Mouse (Mus musculus) CD8-positive naive resting alpha-beta T cell, adult 2 months (primary cell): Measurements from ENCODE around the gene Ccdc28a.

Source experiments
- DNase-seq, 2 experiments: peaks; one replicate each; pipeline ENCODE4 v3.0.0; 2022; ENCODE audit warnings: low read depth in 2 of 2, low spot score in 2 of 2

The Ccdc28a gene

DNA sequence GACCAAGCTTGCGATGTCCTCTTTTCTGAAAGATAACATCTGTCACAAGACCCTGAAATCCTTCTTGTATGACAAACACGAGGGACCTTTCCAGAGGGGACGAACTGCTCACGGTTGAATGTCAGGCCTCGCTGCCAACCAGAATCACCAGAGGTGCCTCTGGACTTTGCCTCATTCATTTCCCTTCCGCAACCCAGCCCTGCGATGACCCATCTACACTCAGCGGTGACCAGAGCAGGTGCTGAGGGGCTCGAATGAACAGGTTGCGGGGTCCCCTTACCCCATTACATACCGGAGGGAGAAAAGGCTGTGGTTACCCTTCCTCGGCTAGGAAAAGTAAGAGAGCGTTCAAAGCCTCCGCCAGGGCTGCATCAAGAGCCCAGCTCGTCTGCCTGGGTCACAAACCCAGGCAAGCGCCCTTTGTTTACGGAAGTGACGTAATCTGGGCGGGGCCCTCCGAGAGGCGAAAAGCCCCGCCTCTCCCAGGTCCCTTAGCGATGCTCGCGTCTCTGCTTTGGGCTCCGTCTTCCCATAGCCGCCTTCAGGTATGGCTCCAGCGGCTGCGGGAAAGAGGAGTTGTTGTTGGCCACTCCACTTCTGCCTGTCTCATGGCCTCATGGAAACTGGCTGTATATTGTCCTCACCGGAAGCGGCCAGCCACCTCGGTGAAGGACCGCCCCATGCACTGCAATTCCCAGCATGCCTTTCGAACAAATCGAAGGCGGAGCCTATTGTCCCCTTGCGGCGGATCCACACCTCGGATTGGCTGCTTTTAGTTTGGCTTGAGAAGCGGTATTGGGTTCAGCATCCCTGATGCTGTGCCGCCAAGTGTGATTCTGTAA lies at the start of gene Ccdc28a:
Gene Ccdc28a, minus strand, starts transcription at position 439 of the 842 bp plus-strand sequence.
- peak; percentile 94 to 96 for DNase-seq

DNA sequence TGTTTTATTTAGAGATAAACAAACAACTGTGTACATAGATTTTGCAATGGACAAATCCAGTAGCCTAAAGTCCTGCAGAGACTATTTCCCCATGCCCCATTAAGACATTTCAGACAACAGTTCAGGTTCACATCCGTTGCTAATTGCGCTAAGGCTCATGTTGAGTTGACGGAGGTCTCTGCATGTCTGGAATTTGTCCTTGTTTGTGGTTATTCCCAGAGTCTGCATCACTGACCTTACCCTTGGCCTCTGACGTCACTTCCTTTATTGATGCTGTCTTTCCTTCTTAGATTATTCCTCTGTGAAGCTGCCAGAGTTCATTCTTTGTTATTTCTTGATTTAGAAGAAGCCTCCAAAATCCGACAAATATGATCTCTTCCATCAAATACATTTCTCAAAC lies 49.2 kb upstream of the Ccdc28a start:
- no peak for DNase-seq

DNA sequence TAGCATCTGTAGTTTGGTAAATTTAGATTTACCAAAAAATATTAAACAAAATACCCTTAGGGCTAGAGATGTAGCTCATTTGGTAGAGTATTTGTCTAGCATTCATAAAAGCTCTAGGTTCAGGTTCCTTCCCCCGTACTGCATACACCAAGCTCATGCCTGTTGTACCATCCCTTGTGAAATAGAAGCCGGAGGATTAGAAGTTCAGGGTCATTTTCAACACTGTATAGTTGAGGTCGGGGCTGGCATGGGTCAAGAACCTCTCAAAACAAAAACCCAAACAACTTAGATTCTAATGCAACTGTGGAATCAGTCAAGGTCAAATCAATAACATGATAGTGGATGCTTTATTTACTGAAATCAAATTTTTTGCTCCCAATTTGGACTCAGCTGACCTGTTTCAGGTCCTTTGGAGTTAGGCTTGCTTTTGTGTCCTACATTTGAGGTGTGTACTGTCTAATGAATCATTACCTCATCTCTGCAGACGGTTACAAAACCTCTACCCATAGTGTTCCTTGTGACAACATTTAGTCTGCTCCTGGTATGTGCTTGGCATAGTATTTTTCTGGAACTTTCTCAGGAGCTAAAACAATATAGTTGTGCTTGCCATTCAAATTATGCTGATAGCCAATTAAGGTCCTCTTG lies 41.4 kb upstream of the Ccdc28a start:
- DNase-seq, result no peak

DNA sequence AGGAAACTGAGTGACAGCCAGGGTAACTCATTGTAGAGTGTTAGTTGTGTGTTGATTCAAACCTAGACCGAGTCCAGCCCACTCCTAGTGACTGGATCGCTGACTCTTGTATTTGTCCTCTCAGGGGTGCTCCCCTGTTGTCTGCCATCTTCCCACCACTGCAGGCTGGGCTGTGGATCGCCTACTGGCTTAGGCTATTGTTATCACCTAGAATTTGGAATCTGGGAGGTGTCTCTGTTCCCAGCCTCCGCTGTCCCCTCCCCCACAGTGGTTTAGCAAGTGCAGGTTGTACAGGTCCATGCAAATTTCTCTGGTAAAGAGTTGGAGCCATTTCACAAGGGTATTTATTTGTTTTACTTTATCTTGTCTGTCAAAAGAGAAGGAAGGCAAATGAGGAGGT lies 16.5 kb upstream of the Ccdc28a start:
- DNase-seq, result no peak

DNA sequence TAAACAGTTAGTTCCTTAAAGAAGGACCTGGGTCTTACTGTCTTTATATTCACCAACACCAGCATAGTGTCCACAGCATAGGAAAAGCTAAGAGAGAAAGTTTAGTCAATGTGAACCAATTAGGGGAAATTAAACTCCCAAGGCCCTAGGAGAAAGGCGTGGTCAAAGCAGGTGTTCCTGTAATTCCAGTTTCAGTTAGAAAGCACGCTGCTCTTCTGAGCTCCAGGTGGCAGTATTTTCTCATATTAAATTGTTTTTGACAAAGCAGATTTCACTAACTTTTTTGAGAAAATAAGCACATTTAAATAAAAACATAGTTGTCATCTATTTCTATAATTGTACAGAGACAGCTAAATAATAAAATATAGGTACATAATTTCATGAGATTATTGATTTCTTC lies 8.8 kb upstream of the Ccdc28a start:
- DNase-seq, result no peak

DNA sequence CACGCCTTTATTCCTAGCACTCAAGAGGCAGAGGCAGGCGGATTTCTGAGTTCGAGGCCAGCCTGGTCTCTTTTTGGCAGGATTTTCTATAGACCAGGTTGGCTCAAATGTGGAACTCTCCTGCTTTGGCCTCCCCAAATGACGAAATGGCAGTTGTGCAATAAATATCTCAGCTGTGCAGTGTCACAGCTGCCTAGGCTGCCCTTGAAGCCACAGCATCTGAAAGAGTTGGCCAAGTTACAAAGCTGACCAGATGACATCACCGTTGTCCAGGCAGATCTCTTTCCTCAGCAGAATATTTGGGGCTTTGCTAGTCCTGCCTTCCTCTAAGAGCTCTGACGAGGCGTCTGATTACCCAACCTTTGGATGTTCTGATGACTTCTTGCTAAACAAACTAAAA lies 2.4 kb upstream of the Ccdc28a start:
- DNase-seq, result no peak

DNA sequence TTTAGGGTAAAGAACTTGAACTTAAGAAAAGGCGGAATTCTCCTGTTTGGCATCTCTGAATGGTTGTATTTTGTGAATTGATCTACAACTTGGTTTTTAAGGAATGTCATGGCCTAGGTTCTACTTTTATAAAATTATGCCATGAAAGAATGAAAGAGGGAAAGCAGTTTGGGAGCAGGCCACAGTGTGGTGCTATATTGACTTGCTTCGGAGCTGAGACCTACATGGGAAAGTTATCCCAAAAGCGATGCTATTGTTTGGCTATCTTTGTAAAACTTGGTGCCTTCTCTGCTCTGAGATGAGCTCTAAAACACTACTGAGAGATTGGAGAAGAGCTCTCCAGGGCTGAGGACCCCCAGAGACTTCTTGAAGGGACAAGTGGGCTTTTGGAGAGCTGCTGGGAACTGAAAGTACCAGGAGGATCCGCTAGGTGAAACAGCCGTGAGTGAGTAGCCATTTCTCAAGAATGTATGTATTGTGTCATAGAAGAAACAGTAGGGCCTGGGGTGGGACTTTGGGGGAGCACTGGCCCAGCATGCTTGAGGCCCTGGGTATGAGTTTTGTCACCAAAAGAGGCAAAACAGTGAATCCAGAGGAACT lies 1.6 kb upstream of the Ccdc28a start:
- DNase-seq, result no peak

DNA sequence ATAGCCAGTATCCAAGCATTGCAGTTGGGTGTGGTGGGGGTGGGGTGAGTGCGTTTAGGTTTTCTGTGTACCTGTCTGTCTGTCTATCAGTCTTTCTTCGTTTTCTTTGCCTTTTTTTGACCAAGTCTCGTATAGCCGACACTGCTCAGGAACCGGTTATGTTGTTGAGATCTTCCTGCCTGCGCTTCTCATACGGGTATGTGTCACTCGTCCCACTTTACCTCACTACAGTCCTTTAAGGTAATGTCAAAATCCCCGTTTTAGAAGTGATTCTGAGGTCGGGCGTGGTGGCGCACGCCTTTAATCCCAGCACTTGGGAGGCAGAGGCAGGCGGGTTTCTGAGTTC lies 577 bp upstream of the Ccdc28a start:
- no peak for DNase-seq

DNA sequence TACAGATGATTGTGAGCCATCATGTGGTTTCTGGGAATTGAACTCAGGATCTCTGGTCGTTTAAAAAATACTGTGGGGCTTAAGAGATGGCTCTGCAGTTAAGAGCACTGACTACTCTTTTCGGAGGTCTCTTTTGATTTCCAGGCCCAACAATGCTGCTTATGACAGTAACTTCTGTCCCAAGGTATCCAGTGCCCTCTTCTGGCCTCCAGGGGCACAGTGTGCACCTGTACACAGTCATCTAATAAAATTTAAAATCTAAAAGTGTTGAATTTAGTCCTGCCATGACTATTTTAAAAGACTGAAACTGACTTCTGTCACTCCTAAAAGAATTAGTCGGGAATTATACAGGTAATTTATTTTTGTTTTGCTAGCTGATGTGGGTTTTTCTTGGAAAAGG lies 907 bp downstream of the Ccdc28a start:
- peak in 1 of 2 experiments; percentile 11 for DNase-seq

DNA sequence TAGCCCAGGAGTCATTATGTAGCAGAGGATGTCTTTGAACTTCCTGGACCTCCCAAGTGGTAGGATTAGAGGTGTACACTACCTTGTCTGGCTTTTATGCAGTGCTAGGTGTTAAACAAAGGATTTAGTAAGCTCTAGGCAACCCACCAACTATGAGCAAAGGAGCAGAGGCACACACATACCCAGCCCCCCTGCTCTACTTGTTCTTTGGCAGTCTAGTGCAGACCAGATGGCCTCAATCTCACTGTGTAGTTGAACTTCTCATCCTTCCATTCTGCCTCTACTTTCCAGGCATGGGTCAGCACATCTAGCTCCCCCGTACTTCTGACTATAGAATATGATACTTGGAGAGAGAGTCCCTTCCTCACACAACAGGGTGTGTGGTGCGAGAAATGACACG lies 10.4 kb downstream of the Ccdc28a start:
- DNase-seq, result no peak

DNA sequence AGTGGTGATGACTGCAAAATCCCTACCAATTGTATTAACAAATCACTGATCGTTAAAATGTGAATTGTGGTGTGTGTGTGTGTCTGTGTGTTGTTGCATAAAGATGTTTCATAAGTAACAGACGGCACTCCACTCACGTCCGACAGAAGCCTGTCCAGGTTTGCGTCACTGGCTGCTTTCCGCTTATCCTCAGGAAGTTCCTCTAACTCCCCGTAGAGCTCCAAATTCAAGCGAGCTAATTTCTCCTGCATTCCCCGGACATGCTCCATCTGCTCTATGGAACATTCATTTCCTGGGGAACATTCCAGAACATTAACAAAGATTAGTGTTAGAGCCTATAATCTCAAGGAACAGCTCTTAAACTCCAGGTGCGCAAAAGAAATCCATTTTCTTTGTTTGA lies 15.4 kb downstream of the Ccdc28a start:
- DNase-seq, result no peak

DNA sequence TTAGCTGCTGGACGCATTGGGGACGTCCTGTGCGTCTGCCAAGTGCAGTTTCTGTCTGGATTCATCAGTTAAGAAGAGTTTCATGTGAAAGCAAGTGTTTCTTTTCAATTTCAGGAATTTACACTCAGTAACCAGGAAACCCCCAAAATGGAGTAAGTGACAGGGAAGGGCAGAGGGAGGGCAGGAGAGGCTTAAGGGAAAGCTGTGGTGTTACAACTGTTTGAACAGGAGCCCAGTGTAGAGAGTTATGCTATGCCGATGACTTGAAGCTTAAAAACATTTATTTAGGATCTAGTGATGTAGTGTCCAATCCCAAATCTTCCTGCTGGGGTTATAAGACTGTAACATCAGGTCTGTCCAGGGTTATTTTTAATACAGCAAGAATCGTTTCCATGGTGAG lies 20.7 kb downstream of the Ccdc28a start:
- DNase-seq, result no peak

DNA sequence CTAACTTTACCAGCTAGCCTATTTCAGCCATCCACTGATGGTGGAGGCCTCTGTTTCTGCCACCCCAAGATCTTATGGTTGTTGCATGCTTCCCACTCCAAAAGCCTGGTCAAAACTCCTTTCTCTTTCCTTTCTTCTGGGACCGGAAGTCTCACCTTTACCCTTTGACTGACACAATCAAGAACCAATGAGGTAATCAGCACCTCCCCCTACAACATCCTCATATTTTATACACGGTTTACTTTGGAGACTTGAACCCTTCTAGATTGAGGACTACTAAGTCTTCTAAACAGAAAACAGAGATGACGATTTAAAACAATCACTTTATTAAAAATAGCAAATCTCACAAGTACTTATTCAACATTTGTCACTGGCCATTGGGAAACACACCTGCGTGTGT lies 21.4 kb downstream of the Ccdc28a start:
- no peak for DNase-seq

DNA sequence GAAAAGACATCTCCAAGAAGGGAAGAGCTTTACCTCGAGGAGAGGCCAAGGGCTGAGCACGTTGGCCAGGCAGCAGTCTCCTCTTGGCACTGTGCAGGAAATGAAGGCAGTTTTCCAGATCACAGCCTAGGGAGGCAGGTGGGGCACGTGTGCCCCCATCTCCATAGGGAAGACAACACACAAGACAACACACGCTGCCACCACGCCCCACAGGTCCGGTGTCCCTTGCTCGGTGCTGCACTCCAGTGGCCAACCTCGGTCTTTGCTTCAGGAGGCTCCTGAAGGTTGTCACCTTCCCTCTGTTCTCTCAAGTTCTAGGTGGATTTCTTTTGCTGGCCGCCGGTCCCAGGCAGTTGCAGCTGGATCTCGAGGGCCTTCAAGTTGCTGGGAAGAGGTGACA lies 24.1 kb downstream of the Ccdc28a start, which contains the start of gene Ect2l:
Gene Ect2l, minus strand, starts transcription at position 165 of the 400 bp plus-strand sequence.
- peak in 1 of 2 experiments; percentile 35 for DNase-seq

DNA sequence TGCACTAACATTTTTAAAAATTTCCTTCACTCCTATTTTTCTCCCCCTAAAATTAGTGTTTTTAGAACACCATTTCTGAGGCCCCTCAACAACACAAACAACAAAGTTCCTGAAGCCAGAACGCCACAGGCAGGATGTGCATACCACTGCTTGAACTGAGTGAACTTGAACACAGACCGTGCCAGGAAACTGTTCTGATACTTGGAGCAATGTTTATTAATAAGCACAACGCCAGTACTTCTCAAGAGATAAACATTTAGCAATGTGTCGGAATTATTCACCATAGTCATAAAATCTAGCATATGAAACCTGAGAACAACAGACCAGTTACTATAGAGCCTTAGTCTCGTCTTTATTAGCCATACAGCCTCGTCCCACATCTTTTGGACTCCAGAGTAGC lies 24.7 kb downstream of the Ccdc28a start:
- no peak for DNase-seq

DNA sequence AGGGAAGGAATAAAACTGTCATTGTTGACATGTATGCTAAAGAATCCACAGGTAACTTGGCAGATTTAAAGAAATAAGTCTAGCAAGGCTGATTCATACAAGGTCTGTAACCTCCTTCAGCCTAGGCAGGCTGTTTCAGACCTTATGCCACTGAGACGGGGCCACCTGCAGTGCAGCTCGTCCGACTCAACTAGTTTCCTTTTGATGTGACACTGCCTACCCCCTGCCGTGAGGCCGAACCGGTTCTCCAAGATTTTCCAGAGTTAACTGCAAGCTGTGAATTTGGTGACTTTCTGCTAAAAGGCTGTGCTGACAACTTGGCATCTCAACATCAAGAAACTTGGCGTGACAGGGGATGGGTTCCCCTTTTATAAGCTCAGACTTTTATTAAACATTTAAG lies 30.7 kb downstream of the Ccdc28a start:
- no peak for DNase-seq

DNA sequence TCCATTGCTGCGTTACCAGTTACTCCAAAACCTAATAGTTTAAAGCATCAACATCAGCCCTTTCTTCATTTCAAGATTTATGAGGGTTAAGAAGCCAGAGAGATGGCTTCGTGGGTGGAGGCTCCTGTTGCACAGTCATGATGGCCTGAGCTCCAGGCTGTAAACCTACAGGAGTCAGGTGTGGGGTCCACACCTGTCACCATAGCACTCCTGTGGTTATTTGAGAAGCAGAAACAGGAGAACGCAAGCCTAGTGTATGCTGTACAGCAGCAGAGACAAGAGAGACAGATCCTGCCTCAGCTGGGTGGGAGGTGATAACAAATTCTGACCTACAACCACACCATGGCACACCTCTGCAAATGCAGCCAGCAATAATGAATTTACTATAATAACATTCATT lies 32.4 kb downstream of the Ccdc28a start:
- DNase-seq, result no peak

DNA sequence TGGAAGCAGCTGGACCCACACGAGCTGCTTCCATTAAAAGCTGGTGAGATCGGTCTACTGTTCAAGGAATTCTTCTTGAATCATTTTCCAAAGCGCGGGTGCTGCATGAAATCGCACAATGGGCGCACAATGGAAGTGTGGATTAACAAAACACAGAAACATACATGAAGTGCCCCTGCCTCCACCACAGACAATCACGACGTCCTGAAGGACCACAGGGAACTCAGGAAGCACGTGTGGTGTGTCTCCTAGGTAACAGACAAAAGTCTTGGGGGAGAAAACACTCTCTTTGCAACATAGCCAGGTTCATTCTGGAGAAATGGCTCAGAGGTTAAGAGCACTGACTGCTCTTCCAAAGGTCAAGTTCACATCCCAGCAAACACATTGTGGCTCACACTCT lies 34.1 kb downstream of the Ccdc28a start:
- DNase-seq, result no peak

DNA sequence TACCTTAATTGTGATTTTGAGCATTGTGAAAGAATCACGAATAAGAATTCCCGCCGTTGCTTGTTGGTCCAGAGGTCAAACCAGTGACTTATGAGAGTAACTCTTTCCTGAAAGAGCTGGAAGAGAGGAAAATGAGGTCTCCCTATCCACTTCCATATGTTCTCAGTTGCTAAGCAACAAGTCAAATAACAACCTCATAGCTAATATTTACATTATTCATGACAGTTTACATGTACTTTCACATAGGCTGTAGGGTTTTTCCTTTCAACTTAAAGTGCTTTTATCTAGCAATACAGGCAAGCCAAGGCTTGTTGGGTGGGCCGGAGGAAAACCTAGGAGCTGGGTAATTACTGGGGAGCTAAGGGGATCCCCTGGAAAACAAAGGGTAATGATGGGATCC lies 34.9 kb downstream of the Ccdc28a start:
- no peak for DNase-seq

DNA sequence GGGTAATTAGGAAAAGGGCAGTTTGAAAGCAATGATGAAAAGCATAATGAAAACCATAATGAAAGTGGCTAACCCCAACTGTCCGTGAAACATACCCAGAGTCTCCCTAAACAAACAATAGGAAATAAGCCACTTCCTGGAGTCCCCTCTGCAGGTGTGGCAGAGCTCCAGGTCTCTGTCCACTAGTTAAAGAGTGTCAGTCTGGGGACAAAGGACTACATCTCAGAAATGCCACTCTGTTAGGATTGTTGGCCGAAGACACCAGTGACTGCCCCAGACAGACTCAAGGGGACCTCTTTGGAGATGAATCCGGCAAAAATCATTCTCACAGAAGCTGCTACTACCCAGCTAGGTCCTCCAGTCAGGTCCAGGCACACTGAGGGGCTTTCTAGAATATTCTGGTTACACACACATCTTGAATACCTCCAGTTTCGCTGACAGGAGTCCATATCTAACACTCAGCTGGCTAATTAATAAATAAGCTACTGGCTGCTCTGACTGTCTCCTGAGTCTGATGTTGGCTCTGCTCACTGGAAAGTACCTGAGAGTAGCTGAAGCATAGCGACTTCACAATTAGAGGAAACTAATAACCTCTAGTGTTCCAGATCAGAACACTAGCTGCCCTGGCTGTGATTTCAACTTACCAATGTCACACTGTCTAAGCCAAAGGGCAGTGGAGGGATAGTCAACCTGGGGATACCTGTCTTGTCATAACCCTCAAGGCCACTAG lies 36.3 kb downstream of the Ccdc28a start:
- no peak for DNase-seq

DNA sequence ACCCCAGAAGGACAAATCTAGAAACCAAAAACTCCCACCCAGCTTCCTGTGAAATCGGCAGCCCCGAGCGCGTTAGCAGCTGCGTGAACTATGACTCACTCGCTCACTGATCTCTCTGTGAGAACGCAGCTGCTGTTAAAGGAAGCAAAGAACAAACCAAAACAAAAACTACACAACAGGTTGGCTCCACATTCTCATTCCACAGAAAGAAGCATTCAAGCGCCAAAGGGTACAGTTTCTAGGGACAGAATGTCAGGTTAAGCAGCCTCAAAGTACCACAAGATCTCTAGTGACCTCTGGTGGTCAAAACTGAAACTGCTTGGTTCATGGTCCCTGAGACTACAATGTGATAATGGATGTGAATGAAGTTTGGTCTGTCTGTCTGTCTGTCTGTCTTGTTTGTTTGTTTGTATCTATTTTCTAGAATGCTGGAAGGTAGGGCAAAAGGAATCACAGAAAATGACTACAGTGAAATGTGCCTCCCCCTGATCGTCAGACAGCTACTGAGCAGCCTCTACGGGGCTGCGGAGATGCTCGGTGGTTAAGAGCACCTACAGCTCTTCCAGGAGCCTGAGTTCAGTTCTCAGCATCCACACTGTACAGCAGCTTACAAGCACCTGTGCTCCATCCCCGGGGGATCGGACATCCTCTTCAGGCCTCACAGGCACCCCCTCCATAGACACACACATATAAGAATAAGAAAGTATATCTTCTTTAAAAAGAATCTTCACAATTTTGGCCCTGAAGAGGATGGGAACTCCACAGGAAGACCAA lies 37.4 kb downstream of the Ccdc28a start:
- peak; percentile 78 to 87 for DNase-seq
